Mouse (Mus musculus) A20 (cell line): ENCODE data around the gene Hspa1b.
A peak's percentile ranks its signal among the peaks of the same experiment; 100 is the strongest.
"Not testable (repeated sequence)": the region's sequence is repeated elsewhere in the genome, so short reads cannot be mapped to it uniquely, and the experiment has no call there.

ENCODE experiments used
- DNase-seq: peaks from one replicate; pipeline ENCODE4 v3.0.0-alpha.2; 2011; ENCODE audit warnings: low read depth, low spot score

Hspa1b gene

DNA sequence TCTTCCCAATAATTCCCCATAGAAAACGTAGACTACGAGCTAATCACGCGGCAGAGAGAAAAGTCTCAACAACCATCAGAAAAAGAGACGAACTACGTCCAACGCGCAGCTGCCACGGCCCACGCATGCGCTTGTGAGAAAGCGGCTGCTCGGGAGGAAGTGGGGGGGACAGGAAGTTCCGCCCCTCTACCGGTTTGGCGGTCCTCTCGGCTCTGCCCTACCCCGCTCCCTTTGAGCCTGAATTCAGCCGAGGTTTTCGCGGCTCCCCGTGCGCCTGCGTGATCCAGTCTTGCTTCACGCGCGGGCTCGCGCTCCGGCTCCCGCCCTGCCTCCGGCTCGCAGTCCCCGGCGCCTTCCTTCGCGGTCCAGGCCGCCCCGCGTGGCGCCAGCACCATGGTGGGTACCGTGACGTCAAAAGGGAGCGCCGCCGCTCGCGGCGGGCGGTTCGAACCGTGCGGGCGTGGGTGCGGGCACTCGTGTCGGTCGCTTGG is 22.7 kb upstream of the Hspa1b start, which contains the start of gene Lsm2:
Lsm2 (plus strand) TSS at position 173 of the 491 bp plus-strand sequence.
- DNase-seq, result peak; percentile 97

DNA sequence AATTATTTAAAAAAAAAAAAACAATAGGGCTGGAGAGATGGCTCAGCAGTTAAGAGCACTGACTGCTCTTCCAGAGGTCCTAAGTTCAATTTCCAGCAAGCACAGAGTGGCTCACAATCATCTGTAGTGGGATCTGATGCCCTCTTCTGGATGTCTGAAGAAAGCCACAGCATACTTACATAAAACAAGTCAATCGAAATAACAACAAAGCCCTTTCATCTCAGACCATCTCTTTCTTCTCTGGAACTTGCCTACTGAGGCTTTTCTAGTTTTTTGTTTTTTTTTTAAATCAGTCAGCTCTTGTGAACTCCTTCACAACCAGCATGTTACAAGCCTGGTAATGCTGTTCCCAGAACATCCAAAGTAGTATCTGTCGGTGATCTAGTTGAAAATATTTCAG is 21.6 kb upstream of the Hspa1b start:
- DNase-seq, result peak; percentile 74

DNA sequence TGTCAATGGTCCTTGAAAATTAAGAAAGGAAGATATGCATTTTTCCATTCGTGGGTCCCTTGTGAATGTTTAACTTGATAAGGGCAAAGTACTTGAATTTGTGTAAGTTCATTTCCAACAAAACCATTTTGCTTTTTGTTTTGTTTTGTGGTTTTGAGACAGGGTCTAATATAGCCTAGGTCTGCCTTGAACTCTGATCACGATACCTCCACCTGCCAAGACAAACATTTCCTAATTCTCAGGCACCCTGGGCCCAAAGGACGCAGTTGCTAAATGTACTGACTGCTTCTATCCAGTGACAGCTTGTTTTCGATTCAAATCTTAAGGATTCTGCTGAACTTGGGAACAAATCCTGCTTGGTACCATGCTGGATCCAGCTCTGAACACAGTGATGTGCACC is 20.6 kb upstream of the Hspa1b start:
- DNase-seq, result no peak

- no peak for DNase-seq
Observed at GRCm38 (mm10) chr17:34978239-34978638, 19.2 kb upstream of the Hspa1b start.

- DNase-seq, result no peak
Observed at GRCm38 (mm10) chr17:34977000-34977399, 18.0 kb upstream of the Hspa1b start.

DNA sequence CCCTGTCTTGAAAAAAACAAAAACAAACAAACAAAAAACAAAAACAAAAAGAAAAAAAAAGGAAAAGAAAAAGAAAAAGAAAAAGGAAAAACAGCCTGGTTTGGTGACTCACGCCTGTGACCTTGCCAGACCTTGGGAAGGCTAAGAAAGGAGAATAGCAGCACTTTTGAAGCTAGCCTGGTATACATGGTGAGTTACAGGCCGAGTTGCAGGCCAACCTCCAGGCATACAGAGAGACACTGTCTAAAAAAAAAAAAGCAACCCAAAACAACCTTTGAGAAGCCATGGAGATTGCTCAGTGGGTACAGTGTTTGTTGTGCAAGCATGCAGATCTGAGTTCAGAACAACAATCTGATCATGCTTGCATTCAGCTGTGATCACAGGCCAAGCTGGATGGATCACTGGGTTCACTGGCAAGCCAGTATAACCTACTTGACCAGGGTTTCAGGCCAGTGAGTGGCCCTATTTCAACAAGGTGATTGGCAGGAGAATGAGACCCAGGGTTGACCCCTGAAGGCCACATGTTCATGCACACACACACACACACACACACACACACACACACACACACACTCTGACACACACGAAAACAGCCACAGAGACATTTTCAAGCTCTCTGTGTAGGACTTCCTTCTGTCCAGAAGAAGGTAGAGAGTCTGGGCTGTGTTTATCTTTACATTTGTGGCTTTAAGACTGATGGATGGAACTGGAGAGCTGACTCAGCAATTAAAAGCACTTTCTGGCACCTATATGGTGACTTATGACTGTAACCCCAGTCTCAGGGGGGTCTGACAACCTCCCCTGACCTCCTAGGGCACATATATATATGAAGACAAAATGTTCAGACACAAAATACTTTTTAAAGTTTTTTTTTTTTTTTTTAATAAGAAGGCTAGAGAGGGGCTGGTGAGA is 16.8 kb upstream of the Hspa1b start:
- no peak for DNase-seq

GRCm38 (mm10) chr17:34972069-34972749 is 13.2 kb upstream of the Hspa1b start, which contains the start of the genes Hspa1a and Hspa1l:
Gene Hspa1a, minus strand, starts transcription at chr17:34972156.
Gene Hspa1l, plus strand, starts transcription at chr17:34972703.
- DNase-seq, result not testable (repeated sequence)

DNA sequence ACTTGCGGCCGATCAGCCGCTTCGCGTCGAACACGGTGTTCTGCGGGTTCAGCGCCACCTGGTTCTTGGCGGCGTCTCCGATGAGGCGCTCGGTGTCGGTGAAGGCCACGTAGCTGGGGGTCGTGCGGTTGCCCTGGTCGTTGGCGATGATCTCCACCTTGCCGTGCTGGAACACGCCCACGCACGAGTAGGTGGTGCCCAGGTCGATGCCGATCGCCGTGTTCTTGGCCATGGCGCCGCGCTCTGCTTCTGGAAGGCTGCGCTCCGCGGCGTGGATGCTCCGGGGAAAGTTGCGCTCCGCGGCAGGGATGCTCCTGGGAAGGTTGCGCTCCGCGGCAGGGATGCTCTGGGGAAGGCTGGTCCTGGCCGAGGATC is 12.6 kb upstream of the Hspa1b start:
- DNase-seq, result not testable (repeated sequence)

GRCm38 (mm10) chr17:34970850-34971249 is 11.8 kb upstream of the Hspa1b start:
- not testable (repeated sequence) for DNase-seq

DNA sequence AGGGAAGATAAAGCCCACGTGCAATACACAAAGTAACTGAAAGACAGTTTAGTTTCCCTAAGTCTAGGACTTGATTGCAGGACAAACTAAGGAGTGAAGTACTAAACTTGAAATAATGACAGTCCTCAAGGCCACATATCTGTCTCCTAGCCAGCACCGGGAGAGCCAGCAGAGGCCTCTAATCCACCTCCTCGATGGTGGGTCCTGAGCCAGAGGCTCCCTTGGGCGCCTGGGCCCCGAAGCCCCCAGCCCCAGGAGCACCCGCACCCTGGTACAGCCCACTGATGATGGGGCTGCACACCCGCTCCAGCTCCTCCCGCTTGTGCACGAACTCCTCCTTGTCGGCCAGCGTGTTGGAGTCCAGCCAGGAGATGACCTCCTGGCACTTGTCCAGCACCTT is 10.8 kb upstream of the Hspa1b start, which contains the start of gene Gm20481:
Gm20481 (plus strand) TSS at position 91 of the 400 bp plus-strand sequence.
- DNase-seq, result not testable (repeated sequence)

DNA sequence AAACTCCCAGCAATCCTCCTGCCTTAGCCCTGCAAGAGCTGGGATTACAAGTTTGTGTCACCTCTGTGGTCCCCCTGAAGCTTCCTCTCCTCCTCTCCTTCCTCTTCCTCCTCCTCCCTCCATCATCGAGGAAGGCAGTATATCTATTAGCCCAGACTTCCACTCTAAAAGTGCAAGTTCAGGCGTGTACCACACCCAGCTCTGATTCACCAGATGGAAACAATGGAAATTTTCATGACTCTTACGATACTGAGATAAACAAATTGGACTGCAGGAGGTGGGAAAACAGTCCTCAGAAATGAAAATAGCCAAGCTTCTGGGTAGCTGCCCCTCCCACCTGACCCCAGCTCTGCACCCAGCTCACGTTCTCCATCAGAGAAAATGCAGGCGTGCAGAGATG is 6.6 kb upstream of the Hspa1b start:
- DNase-seq, result no peak

GRCm38 (mm10) chr17:34964640-34965049 is 5.6 kb upstream of the Hspa1b start:
- no peak for DNase-seq

- no peak for DNase-seq
Observed at GRCm38 (mm10) chr17:34962841-34963240, 3.8 kb upstream of the Hspa1b start.

DNA sequence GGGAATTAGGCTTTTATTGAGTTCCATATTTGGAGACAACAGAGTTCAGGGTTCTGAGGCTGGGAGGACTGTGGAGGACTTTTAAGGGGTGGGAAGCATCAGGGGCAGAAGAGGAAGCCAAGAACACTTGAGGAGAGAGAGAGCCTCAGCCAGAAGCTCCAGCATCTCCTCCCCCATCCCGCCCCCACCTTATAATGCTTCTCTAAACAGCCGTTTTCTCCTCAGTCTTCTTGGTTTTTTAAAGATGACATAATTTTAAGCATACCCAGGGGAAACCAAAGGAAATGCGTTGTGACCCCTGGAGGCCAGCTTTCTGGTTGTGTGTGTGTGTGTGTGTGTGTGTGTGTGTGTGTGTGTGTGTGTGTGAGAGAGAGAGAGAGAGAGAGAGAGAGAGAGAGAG is 3.1 kb upstream of the Hspa1b start:
- no peak for DNase-seq

DNA sequence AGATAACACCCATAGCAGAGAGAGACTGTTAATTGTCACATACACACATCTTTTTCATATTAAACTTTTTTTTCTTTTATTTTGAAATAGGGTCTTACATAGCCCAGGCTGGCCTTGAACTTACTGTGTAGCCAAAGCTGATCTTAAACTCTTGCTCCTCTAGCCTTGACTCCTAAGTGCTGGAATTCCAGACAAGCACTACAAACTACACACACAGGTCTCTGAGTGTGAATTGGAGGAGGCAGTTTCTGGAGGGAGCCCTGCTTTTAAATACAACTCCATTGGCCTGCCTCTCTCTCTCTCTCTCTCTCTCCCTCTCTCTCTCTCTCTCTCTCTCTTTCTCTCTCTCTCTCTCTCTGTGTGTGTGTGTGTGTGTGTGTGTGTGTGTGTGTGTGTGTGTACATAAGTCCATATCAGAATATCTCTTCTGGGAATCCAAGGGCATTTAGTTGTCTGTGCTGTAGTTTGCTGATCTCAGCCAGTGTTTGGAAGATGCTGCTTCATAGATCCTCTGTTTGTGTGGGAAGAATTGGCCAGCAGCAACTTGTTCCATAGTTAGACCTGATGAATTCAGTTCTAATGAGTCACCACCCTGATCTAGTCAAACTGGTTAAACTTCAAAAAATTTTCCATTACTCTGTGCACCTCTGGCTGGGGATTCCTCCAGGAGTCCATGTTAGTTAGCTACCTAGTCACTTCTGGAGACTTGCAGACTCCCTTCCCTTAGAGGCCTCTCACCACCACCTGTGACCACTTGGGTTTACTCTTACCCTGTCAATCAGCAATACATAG is 1.9 kb upstream of the Hspa1b start:
- DNase-seq, result no peak

- DNase-seq, result no peak
Observed at GRCm38 (mm10) chr17:34959881-34960515, 960 bp upstream of the Hspa1b start.

DNA sequence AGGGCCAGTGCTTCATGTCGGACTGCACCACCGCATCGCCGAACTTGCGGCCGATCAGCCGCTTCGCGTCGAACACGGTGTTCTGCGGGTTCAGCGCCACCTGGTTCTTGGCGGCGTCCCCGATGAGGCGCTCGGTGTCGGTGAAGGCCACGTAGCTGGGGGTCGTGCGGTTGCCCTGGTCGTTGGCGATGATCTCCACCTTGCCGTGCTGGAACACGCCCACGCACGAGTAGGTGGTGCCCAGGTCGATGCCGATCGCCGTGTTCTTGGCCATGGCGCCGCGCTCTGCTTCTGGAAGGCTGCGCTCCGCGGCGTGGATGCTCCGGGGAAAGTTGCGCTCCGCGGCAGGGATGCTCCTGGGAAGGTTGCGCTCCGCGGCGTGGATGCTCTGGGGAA is 306 bp downstream of the Hspa1b start:
- DNase-seq, result not testable (repeated sequence)

DNA sequence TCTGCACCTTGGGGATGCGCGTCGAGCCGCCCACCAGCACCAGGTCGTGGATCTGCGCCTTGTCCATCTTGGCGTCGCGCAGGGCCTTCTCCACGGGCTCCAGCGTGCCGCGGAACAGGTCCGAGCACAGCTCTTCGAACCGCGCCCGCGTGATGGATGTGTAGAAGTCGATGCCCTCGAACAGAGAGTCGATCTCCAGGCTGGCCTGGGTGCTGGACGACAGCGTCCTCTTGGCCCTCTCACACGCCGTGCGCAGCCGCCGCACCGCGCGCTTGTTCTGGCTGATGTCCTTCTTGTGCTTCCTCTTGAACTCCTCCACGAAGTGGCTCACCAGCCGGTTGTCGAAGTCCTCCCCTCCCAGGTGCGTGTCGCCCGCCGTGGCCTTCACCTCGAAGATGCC is 1.1 kb downstream of the Hspa1b start:
- DNase-seq, result not testable (repeated sequence)

- DNase-seq, result not testable (repeated sequence)
Observed at GRCm38 (mm10) chr17:34957291-34957690, 1.7 kb downstream of the Hspa1b start.

DNA sequence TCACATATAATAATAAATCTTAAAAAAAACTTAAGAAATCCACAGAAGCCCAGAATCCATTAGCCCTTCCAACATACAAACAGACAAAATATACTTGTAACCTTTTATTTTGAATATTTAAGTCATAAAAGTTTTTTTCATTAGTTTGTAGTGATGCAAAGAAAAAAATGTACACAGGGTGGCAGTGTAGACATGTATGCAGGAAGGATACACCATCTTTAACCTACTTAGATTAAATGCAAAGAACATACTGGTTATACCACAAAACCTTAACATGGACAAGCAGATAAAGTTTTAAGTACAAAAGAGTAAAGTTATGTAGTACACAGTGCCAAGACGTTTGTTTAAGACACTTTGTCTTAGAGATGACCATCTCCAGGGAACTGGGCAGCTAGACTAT is 2.7 kb downstream of the Hspa1b start:
- peak; percentile 42 for DNase-seq

DNA sequence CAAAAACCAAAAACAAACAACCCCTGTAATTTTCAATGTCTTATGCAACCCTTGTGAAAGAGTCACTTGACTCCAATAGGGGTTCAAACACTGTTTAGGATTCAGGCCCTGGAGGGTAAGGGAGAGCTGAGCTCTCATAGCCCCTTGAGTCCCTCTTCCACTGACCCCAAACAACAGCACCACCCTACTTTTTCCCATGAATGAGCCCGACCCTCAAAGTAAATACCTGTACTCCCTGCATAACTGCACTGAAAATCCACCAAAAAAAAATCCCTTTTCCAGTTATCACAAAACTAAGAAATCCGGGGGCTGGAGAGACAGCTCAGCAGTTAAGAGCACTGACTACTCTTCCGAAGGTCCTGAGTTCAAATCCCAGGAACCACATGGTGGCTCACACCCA is 3.2 kb downstream of the Hspa1b start:
- DNase-seq, result no peak
